Mouse (Mus musculus) brain, embryonic 14.5 days (tissue): Measurements from ENCODE around the gene Sapcd1. TPM values are rescaled to one million over a fixed set of nuclear protein-coding genes. Genes with fewer than 3 reads are reported as not detected.
"Not testable (repeated sequence)": the region's sequence is repeated elsewhere in the genome, so short reads cannot be mapped to it uniquely, and the experiment has no call there.

Experiments
- DNase-seq: peaks from one replicate; pipeline ENCODE4 v3.0.0-alpha.2; 2011; ENCODE audit warnings: low read depth
- CTCF ChIP-seq: fragments of 200-500 bp; IDR thresholded peaks from 2 replicates; pipeline ENCODE4 v1.5.1; 2012; ENCODE audit warnings: inconsistent platforms, mild to moderate bottlenecking, moderate library complexity, borderline replicate concordance; ENCODE audit not compliant: insufficient read depth, insufficient read length; ENCODE audit errors: extremely low read depth
- POLR2A ChIP-seq: fragments of 200-500 bp; IDR thresholded peaks from 2 replicates; pipeline ENCODE4 v1.6.1; 2012; ENCODE audit warnings: mild to moderate bottlenecking, inconsistent platforms, borderline replicate concordance; ENCODE audit not compliant: poor library complexity, insufficient read depth, insufficient read length, severe bottlenecking; ENCODE audit errors: extremely low read depth
- polyA plus RNA-seq: library from polyadenylated mRNA; depleted of rRNA; stranded (reverse); fragments of >200 nt; gene quantifications from 2 replicates; pipeline ENCODE4 v1.2.3, GENCODE M21; 2012; rRNA removed

Sapcd1 gene
- polyA plus RNA-seq, 1 experiment = 4.0 TPM

DNA sequence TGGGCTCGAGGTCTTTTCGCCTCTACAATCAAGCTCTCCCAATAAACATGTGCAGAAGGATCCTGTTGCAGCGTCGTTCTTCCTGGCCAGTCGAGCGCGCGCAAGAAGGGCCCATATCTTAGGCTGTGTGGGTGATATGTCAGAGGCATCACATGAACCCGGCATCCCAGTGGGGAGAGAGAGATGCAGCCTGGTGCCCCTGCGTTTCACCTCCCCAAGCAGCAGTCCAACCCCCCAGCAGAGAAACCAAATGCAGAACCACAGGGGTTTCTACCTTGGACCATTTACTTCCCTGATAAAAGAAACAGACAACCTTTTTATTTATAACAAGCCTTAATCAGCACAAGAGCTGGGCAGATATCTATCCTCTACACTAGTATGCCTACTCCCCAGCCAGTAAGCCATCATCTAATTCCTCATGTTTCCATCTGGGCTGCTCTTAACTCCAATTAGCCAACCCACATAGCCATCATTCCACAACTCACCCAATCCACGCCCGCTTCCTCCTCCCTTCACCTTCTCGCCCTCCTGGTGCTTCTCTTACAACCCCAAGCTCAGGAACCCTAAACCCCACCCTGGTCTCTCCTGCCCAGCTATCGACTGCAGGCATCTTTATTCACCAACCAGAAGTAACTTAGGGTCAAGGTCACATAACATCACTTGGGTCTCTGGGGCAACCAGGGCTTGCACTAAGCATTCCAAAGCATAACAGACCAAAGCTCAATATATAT lies 31.2 kb downstream of the Sapcd1 start:
- no peak for TF ChIP-seq CTCF
- no peak for TF ChIP-seq POLR2A
- DNase-seq = no peak

DNA sequence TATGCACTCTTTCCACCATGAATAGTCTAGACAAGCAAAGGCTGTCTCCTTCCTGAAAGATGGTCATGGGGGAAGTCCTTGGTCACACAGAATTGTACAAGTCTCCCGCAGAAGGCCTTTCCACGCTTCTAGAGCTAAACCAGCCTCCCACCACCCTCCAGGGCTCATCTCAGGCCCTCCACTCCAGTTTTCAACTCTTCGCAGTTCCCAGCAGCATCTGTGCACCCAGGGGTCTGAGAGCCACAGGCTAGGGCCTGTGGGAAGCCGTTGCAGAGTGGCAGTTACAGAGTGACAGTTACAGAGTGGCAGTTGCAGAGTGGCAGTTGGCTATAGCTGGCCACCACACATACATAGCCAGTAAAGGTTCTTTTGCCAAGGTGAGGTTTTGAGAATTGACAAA lies 31.9 kb downstream of the Sapcd1 start:
- DNase-seq = not testable (repeated sequence)

GRCm38 (mm10) chr17:34995192-34995591 lies 32.6 kb downstream of the Sapcd1 start:
- not testable (repeated sequence) for DNase-seq

GRCm38 (mm10) chr17:34994751-34995150 lies 33.1 kb downstream of the Sapcd1 start:
- no peak for DNase-seq
- no peak for TF ChIP-seq CTCF

DNA sequence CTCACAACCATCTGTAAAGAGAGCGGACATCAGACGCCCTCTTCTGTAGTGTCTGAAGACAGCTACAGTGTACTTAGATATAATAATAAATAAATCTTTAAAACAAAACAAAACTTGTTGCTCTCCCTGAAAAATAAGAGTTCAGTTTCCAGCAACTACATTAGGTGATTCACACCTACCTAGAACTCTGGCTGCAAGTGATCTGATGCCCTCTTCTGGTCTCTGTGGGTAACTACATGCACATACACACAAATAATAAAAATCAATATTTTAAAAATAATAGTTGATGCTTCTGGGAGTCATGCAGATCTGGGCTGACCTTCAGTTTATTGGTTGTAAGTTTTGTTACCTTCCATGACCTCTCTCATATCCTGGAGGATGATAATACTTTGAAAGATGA lies 43.6 kb downstream of the Sapcd1 start:
- peak; percentile 61 for DNase-seq
- no peak for TF ChIP-seq POLR2A
- TF ChIP-seq CTCF = peak; percentile 54; the same call in 1 of the 2 replicates

DNA sequence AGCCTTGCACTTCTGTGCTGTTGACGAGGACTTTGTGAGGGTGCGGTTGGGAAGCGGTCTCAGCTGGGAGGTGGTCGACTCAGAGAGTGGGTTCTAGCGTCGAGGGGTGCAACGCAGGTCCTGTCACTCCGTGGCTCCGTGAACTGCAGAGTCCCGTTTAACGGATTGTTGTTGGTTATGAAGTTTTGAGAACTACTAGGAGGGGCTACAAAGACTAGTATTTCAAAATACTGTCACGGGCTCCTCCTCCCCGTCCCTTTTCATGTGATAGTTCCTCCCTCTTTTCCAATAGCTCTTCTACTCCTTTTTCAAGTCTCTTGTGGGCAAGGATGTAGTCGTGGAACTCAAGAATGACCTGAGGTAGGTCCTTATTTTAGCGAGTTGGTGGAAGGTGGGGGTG lies 45.5 kb downstream of the Sapcd1 start:
- TF ChIP-seq POLR2A (no peak), CTCF (no peak)
- DNase-seq = no peak

DNA sequence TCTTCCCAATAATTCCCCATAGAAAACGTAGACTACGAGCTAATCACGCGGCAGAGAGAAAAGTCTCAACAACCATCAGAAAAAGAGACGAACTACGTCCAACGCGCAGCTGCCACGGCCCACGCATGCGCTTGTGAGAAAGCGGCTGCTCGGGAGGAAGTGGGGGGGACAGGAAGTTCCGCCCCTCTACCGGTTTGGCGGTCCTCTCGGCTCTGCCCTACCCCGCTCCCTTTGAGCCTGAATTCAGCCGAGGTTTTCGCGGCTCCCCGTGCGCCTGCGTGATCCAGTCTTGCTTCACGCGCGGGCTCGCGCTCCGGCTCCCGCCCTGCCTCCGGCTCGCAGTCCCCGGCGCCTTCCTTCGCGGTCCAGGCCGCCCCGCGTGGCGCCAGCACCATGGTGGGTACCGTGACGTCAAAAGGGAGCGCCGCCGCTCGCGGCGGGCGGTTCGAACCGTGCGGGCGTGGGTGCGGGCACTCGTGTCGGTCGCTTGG lies 46.1 kb downstream of the Sapcd1 start, which contains the start of gene Lsm2:
Lsm2 (plus strand) TSS at position 173 of the 491 bp plus-strand sequence.
- TF ChIP-seq POLR2A (peak; percentile 59), CTCF (no peak)
- DNase-seq = peak; percentile 98

DNA sequence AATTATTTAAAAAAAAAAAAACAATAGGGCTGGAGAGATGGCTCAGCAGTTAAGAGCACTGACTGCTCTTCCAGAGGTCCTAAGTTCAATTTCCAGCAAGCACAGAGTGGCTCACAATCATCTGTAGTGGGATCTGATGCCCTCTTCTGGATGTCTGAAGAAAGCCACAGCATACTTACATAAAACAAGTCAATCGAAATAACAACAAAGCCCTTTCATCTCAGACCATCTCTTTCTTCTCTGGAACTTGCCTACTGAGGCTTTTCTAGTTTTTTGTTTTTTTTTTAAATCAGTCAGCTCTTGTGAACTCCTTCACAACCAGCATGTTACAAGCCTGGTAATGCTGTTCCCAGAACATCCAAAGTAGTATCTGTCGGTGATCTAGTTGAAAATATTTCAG lies 47.2 kb downstream of the Sapcd1 start:
- TF ChIP-seq POLR2A = no peak
- TF ChIP-seq CTCF = peak; percentile 42; the same call in 1 of the 2 replicates
- peak; percentile 85 for DNase-seq

DNA sequence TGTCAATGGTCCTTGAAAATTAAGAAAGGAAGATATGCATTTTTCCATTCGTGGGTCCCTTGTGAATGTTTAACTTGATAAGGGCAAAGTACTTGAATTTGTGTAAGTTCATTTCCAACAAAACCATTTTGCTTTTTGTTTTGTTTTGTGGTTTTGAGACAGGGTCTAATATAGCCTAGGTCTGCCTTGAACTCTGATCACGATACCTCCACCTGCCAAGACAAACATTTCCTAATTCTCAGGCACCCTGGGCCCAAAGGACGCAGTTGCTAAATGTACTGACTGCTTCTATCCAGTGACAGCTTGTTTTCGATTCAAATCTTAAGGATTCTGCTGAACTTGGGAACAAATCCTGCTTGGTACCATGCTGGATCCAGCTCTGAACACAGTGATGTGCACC lies 48.2 kb downstream of the Sapcd1 start:
- no peak for TF ChIP-seq POLR2A
- TF ChIP-seq CTCF = no peak
- DNase-seq = no peak

- DNase-seq = no peak
- TF ChIP-seq CTCF = no peak
- no peak for TF ChIP-seq POLR2A
These were observed 49.6 kb downstream of the Sapcd1 start for GRCm38 (mm10) chr17:34978239-34978638.

- TF ChIP-seq CTCF = no peak
- TF ChIP-seq POLR2A = no peak
- DNase-seq = no peak
These were observed 50.8 kb downstream of the Sapcd1 start for GRCm38 (mm10) chr17:34977000-34977399.

Other genes starting within 250 kb of the Sapcd1 start
- 0.04 TPM in 2 replicates for gene Cyp21a1, start 223.5 kb downstream of the Sapcd1 start, polyA plus RNA-seq
- 57.1 and 75.0 TPM in 2 replicates for gene Stk19, start 191.1 kb downstream of the Sapcd1 start, polyA plus RNA-seq
- 73.5 and 101 TPM in 2 replicates for gene Dxo, start 191.0 kb downstream of the Sapcd1 start, polyA plus RNA-seq
- 88.8 and 119 TPM in 2 replicates for gene Skiv2l, start 177.8 kb downstream of the Sapcd1 start, polyA plus RNA-seq
- 62.1 and 66.0 TPM in 2 replicates for gene Nelfe, start 177.6 kb downstream of the Sapcd1 start, polyA plus RNA-seq
- 0.21 and 0.42 TPM in 2 replicates for gene Cfb, start 165.5 kb downstream of the Sapcd1 start, polyA plus RNA-seq
- gene Zbtb12, start 148.5 kb downstream of the Sapcd1 start, polyA plus RNA-seq = 116 and 135 TPM in 2 replicates
- gene Gm20547, start 146.0 kb downstream of the Sapcd1 start, polyA plus RNA-seq = 0.04 TPM in 1 of 2 replicates, not detected in the other
- 1.1 and 2.3 TPM in 2 replicates for gene C2, start 129.8 kb downstream of the Sapcd1 start, polyA plus RNA-seq
- 350 and 361 TPM in 2 replicates for gene Ehmt2, start 129.5 kb downstream of the Sapcd1 start, polyA plus RNA-seq
- 0.06 and 0.07 TPM in 2 replicates for gene Slc44a4, start 113.5 kb downstream of the Sapcd1 start, polyA plus RNA-seq
- gene Neu1, start 96.8 kb downstream of the Sapcd1 start, polyA plus RNA-seq = 28.0 and 29.6 TPM in 2 replicates
- 6.3 and 7.1 TPM in 2 replicates for gene Hspa1b, start 68.8 kb downstream of the Sapcd1 start, polyA plus RNA-seq
- gene Gm20481, start 58.1 kb downstream of the Sapcd1 start, polyA plus RNA-seq = not detected in 2 replicates
- gene Hspa1a, start 55.9 kb downstream of the Sapcd1 start, polyA plus RNA-seq = 6.3 and 6.6 TPM in 2 replicates
- 0.14 and 0.40 TPM in 2 replicates for gene Hspa1l, start 55.3 kb downstream of the Sapcd1 start, polyA plus RNA-seq
- 136 and 185 TPM in 2 replicates for gene Lsm2, start 46.2 kb downstream of the Sapcd1 start, polyA plus RNA-seq
- 99.2 and 119 TPM in 2 replicates for gene Vars, start 27.0 kb downstream of the Sapcd1 start, polyA plus RNA-seq
- 0.49 and 0.71 TPM in 2 replicates for gene Vwa7, start 11.4 kb downstream of the Sapcd1 start, polyA plus RNA-seq
- 4.2 and 6.4 TPM in 2 replicates for gene Msh5, start 18.7 kb upstream of the Sapcd1 start, polyA plus RNA-seq
- 69.6 and 89.8 TPM in 2 replicates for gene Clic1, start 21.9 kb upstream of the Sapcd1 start, polyA plus RNA-seq
- 322 and 438 TPM in 2 replicates for gene Ddah2, start 31.0 kb upstream of the Sapcd1 start, polyA plus RNA-seq
- 0.42 and 0.50 TPM in 2 replicates for gene Ly6g6c, start 37.4 kb upstream of the Sapcd1 start, polyA plus RNA-seq
- 0.30 and 0.35 TPM in 2 replicates for gene Mpig6b, start 38.2 kb upstream of the Sapcd1 start, polyA plus RNA-seq
- gene Ly6g6e, start 48.9 kb upstream of the Sapcd1 start, polyA plus RNA-seq = 1.2 and 12.4 TPM in 2 replicates
- 1.8 and 2.7 TPM in 2 replicates for gene Ly6g6d, start 50.0 kb upstream of the Sapcd1 start, polyA plus RNA-seq
- gene Ly6g6f, start 57.6 kb upstream of the Sapcd1 start, polyA plus RNA-seq = 0.15 and 0.30 TPM in 2 replicates
- gene Abhd16a, start 61.2 kb upstream of the Sapcd1 start, polyA plus RNA-seq = 91.0 and 135 TPM in 2 replicates
- not detected in 2 replicates for gene Ly6g5c, start 80.3 kb upstream of the Sapcd1 start, polyA plus RNA-seq
- gene Ly6g5b, start 87.4 kb upstream of the Sapcd1 start, polyA plus RNA-seq = 3.1 and 3.4 TPM in 2 replicates
- 21.4 and 25.3 TPM in 2 replicates for gene Gpank1, start 93.4 kb upstream of the Sapcd1 start, polyA plus RNA-seq
- gene Csnk2b, start 94.0 kb upstream of the Sapcd1 start, polyA plus RNA-seq = 243 and 257 TPM in 2 replicates
- gene D17H6S53E, start 98.4 kb upstream of the Sapcd1 start, polyA plus RNA-seq = 3.3 and 4.6 TPM in 2 replicates
- 0.93 and 1.1 TPM in 2 replicates for gene Apom, start 104.0 kb upstream of the Sapcd1 start, polyA plus RNA-seq
- gene Bag6, start 107.2 kb upstream of the Sapcd1 start, polyA plus RNA-seq = 378 and 427 TPM in 2 replicates
- gene Prrc2a, start 136.9 kb upstream of the Sapcd1 start, polyA plus RNA-seq = 367 and 409 TPM in 2 replicates
- gene Aif1, start 148.1 kb upstream of the Sapcd1 start, polyA plus RNA-seq = 1.6 and 2.2 TPM in 2 replicates
- gene Lst1, start 160.4 kb upstream of the Sapcd1 start, polyA plus RNA-seq = 8.2 and 11.8 TPM in 2 replicates
- gene Ltb, start 166.4 kb upstream of the Sapcd1 start, polyA plus RNA-seq = 0.58 and 1.1 TPM in 2 replicates
- gene Tnf, start 174.0 kb upstream of the Sapcd1 start, polyA plus RNA-seq = 0.15 and 0.21 TPM in 2 replicates
- 0.27 and 0.29 TPM in 2 replicates for gene Lta, start 177.3 kb upstream of the Sapcd1 start, polyA plus RNA-seq
- gene Gm16181, start 192.8 kb upstream of the Sapcd1 start, polyA plus RNA-seq = not detected in 2 replicates
- 72.5 and 74.9 TPM in 2 replicates for gene Atp6v1g2, start 205.6 kb upstream of the Sapcd1 start, polyA plus RNA-seq
- 13.4 and 17.3 TPM in 2 replicates for gene Nfkbil1, start 207.8 kb upstream of the Sapcd1 start, polyA plus RNA-seq
- 887 and 1,110 TPM in 2 replicates for gene Ddx39b, start 213.7 kb upstream of the Sapcd1 start, polyA plus RNA-seq
- gene H2-D1, start 234.7 kb upstream of the Sapcd1 start, polyA plus RNA-seq = 37.1 and 39.5 TPM in 2 replicates